Mouse (Mus musculus): ENCODE data around the gene Rpl24. TPM values are rescaled to one million over a fixed set of nuclear protein-coding genes. Genes with fewer than 3 reads are reported as not detected.

Rpl24 gene
- polyA plus RNA-seq, 1 experiment from 2014 or later: 436 TPM

DNA sequence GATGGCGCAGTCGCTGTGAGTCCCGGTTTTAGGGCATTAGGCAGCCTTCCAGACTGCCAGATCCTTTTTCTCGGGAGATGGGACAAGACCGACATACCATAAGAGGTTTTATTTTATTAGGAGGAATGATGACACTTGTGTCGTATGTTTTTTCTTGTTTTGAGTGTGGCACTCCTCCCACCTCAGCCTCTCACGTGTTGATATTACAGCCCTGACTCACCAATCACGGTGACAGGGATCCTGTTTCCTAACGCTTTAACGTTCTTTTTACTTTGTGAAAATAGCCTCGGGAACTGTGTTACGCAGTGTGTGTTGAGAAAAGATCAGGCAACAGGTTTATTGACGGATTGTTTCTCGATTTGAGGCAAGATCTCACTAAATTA, 8.8 kb downstream of the Rpl24 start:
- H3K4me2 ChIP-seq (ENCODE audit: low read length): peak overlapping the region; percentile 68
- ATAC-seq: no peak

GRCm38 (mm10) chr16:55986001-55986400, 19.9 kb downstream of the Rpl24 start:
- no peak overlapping the region for H3K9ac ChIP-seq (ENCODE audit: low read depth, low read length)
- no peaks in the 10 kb centered on the region; the same call in 1 of the 2 replicates for H3K36me3 ChIP-seq (ENCODE audit: control insufficient read depth, insufficient read depth, low read length)
- no peak overlapping the region for H3K4me2 ChIP-seq (ENCODE audit: low read length)
- H3K9me3 ChIP-seq (replicated peaks; ENCODE audit: control insufficient read depth, low read length, poor library complexity, severe bottlenecking): no peaks in the 10 kb centered on the region
- no peaks in the 10 kb centered on the region for H3K27me3 ChIP-seq (ENCODE audit: control insufficient read depth, insufficient read depth, low read depth, low read length)
- H3K27ac ChIP-seq (ENCODE audit: low read length): no peak overlapping the region
- WGBS: 94% methylated on average over 3 of the region's 3 CpGs
- no peak overlapping the region for H3K4me3 ChIP-seq (ENCODE audit: low read depth, low read length)
- no peak for ATAC-seq
- no peaks in the 10 kb centered on the region for H3K4me1 ChIP-seq (ENCODE audit: control insufficient read depth, insufficient read depth, low read length)

More for the DNA sequence above, 8.8 kb downstream of the Rpl24 start:
- peaks cover 15% of the 10 kb centered on the region for H3K36me3 ChIP-seq (ENCODE audit: control insufficient read depth, insufficient read depth, low read length)
- H3K4me3 ChIP-seq (ENCODE audit: low read depth, low read length): peak overlapping the region; percentile 99
- peak overlapping the region; percentile 95 for H3K9ac ChIP-seq (ENCODE audit: low read depth, low read length)
- H3K4me1 ChIP-seq (ENCODE audit: control insufficient read depth, insufficient read depth, low read length): peaks cover 22% of the 10 kb centered on the region
- WGBS: 8% methylated on average over 14 of the region's 14 CpGs
- H3K27me3 ChIP-seq (ENCODE audit: control insufficient read depth, insufficient read depth, low read depth, low read length): no peaks in the 10 kb centered on the region
- no peaks in the 10 kb centered on the region for H3K9me3 ChIP-seq (replicated peaks; ENCODE audit: control insufficient read depth, low read length, poor library complexity, severe bottlenecking)
- peak overlapping the region; percentile 92 for H3K27ac ChIP-seq (ENCODE audit: low read length)

DNA sequence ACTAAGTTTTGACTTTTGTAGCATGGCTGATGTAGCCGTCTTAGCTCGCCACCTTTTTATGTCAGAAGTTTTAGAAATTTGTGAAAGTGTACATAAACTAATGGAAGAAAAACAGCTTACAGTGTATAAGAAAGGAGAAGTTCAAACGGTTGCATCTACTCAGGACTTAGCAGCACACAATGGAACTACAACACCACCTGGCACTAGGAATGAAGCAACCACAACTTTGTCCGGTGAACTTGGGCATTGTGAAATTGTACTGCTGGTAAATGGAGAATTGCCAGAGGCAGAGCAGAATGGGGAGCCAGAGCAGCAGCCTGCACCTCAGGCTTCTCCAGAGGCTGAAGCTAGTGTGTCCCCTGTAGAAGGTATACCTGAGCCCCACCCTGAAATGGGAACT, 24.2 kb downstream of the Rpl24 start:
- ATAC-seq: no peak
- Histone ChIP-seq H3K4me3 (ENCODE audit: low read depth, low read length) (no peak overlapping the region), H3K9me3 (replicated peaks; ENCODE audit: control insufficient read depth, low read length, poor library complexity, severe bottlenecking) (no peaks in the 10 kb centered on the region), H3K9ac (ENCODE audit: low read depth, low read length) (no peak overlapping the region), H3K36me3 (ENCODE audit: control insufficient read depth, insufficient read depth, low read length) (peaks cover 7% of the 10 kb centered on the region), H3K4me2 (ENCODE audit: low read length) (no peak overlapping the region), H3K27me3 (ENCODE audit: control insufficient read depth, insufficient read depth, low read depth, low read length) (no peaks in the 10 kb centered on the region), H3K4me1 (ENCODE audit: control insufficient read depth, insufficient read depth, low read length) (no peaks in the 10 kb centered on the region), H3K27ac (ENCODE audit: low read length) (no peak overlapping the region)
- WGBS: 96% methylated on average over 4 of the region's 4 CpGs

- Histone ChIP-seq H3K4me1 (ENCODE audit: control insufficient read depth, insufficient read depth, low read length) (no peaks in the 10 kb centered on the region), H3K36me3 (ENCODE audit: control insufficient read depth, insufficient read depth, low read length) (peaks cover 15% of the 10 kb centered on the region), H3K27me3 (ENCODE audit: control insufficient read depth, insufficient read depth, low read depth, low read length) (no peaks in the 10 kb centered on the region), H3K9me3 (replicated peaks; ENCODE audit: control insufficient read depth, low read length, poor library complexity, severe bottlenecking) (no peaks in the 10 kb centered on the region), H3K4me3 (ENCODE audit: low read depth, low read length) (no peak overlapping the region), H3K4me2 (ENCODE audit: low read length) (no peak overlapping the region), H3K9ac (ENCODE audit: low read depth, low read length) (no peak overlapping the region), H3K27ac (ENCODE audit: low read length) (no peak overlapping the region)
- ATAC-seq: no peak
- 97% methylated on average over 2 of the region's 2 CpGs for WGBS
Observed at GRCm38 (mm10) chr16:55994235-55994634, 28.2 kb downstream of the Rpl24 start.

- no peaks in the 10 kb centered on the region for H3K27me3 ChIP-seq (ENCODE audit: control insufficient read depth, insufficient read depth, low read depth, low read length)
- no peaks in the 10 kb centered on the region for H3K9me3 ChIP-seq (replicated peaks; ENCODE audit: control insufficient read depth, low read length, poor library complexity, severe bottlenecking)
- no peaks in the 10 kb centered on the region for H3K4me1 ChIP-seq (ENCODE audit: control insufficient read depth, insufficient read depth, low read length)
- peaks cover 25% of the 10 kb centered on the region for H3K36me3 ChIP-seq (ENCODE audit: control insufficient read depth, insufficient read depth, low read length)
- 96% methylated on average over 11 of the region's 11 CpGs for WGBS
- no peak overlapping the region for H3K27ac ChIP-seq (ENCODE audit: low read length)
- no peak overlapping the region for H3K9ac ChIP-seq (ENCODE audit: low read depth, low read length)
- ATAC-seq: no peak
- H3K4me2 ChIP-seq (ENCODE audit: low read length): no peak overlapping the region
- H3K4me3 ChIP-seq (ENCODE audit: low read depth, low read length): no peak overlapping the region
Observed at GRCm38 (mm10) chr16:56006798-56007197, 40.7 kb downstream of the Rpl24 start.

DNA sequence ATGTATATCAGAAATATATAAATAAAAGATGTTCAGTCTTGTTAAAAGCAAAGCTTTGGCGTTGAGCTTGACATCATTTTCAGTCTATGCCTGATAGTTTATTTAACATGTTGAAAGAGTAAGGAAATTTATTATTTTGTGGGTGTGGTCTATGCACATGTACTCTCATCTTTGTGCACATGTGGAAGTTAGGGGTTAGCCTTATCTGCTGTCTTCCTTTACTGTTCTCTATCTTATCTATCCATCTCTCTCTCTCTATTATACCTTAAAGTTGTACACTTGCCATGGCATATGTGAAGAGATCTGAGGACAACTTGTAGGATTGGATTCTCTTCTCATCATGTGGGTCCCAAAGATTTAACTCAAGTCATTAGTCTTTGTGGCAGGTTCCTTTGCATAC, 42.8 kb downstream of the Rpl24 start:
- Histone ChIP-seq H3K36me3 (ENCODE audit: control insufficient read depth, insufficient read depth, low read length) (peaks cover 25% of the 10 kb centered on the region), H3K4me1 (ENCODE audit: control insufficient read depth, insufficient read depth, low read length) (no peaks in the 10 kb centered on the region), H3K4me3 (ENCODE audit: low read depth, low read length) (no peak overlapping the region), H3K27me3 (ENCODE audit: control insufficient read depth, insufficient read depth, low read depth, low read length) (no peaks in the 10 kb centered on the region), H3K4me2 (ENCODE audit: low read length) (no peak overlapping the region), H3K9ac (ENCODE audit: low read depth, low read length) (no peak overlapping the region), H3K27ac (ENCODE audit: low read length) (no peak overlapping the region), H3K9me3 (replicated peaks; ENCODE audit: control insufficient read depth, low read length, poor library complexity, severe bottlenecking) (no peaks in the 10 kb centered on the region)
- no peak for ATAC-seq
- WGBS: 94% methylated on average over 1 of the region's 1 CpGs

GRCm38 (mm10) chr16:56012789-56013743, 47.0 kb downstream of the Rpl24 start:
- Histone ChIP-seq H3K4me1 (ENCODE audit: control insufficient read depth, insufficient read depth, low read length) (no peaks in the 10 kb centered on the region), H3K27ac (ENCODE audit: low read length) (no peak overlapping the region), H3K4me3 (ENCODE audit: low read depth, low read length) (no peak overlapping the region), H3K4me2 (ENCODE audit: low read length) (no peak overlapping the region), H3K27me3 (ENCODE audit: control insufficient read depth, insufficient read depth, low read depth, low read length) (no peaks in the 10 kb centered on the region), H3K36me3 (ENCODE audit: control insufficient read depth, insufficient read depth, low read length) (peaks cover 17% of the 10 kb centered on the region), H3K9me3 (replicated peaks; ENCODE audit: control insufficient read depth, low read length, poor library complexity, severe bottlenecking) (no peaks in the 10 kb centered on the region), H3K9ac (ENCODE audit: low read depth, low read length) (no peak overlapping the region)
- peak; percentile 43; the same call in 1 of the 2 replicates for ATAC-seq
- 92% methylated on average over 10 of the region's 10 CpGs for WGBS

- WGBS: 84% methylated on average over 7 of the region's 7 CpGs
- Histone ChIP-seq H3K9me3 (replicated peaks; ENCODE audit: control insufficient read depth, low read length, poor library complexity, severe bottlenecking) (no peaks in the 10 kb centered on the region), H3K4me3 (ENCODE audit: low read depth, low read length) (no peak overlapping the region), H3K4me2 (ENCODE audit: low read length) (no peak overlapping the region), H3K27me3 (ENCODE audit: control insufficient read depth, insufficient read depth, low read depth, low read length) (no peaks in the 10 kb centered on the region), H3K9ac (ENCODE audit: low read depth, low read length) (no peak overlapping the region), H3K4me1 (ENCODE audit: control insufficient read depth, insufficient read depth, low read length) (no peaks in the 10 kb centered on the region), H3K27ac (ENCODE audit: low read length) (no peak overlapping the region), H3K36me3 (ENCODE audit: control insufficient read depth, insufficient read depth, low read length) (peaks cover 16% of the 10 kb centered on the region)
- no peak for ATAC-seq
Observed at GRCm38 (mm10) chr16:56014076-56014475, 48.0 kb downstream of the Rpl24 start.

- Histone ChIP-seq H3K9ac (ENCODE audit: low read depth, low read length) (no peak overlapping the region), H3K27ac (ENCODE audit: low read length) (no peak overlapping the region), H3K4me1 (ENCODE audit: control insufficient read depth, insufficient read depth, low read length) (peaks cover 2% of the 10 kb centered on the region; the same call in 1 of the 2 replicates), H3K9me3 (replicated peaks; ENCODE audit: control insufficient read depth, low read length, poor library complexity, severe bottlenecking) (no peaks in the 10 kb centered on the region), H3K4me3 (ENCODE audit: low read depth, low read length) (no peak overlapping the region), H3K36me3 (ENCODE audit: control insufficient read depth, insufficient read depth, low read length) (peaks cover 20% of the 10 kb centered on the region), H3K27me3 (ENCODE audit: control insufficient read depth, insufficient read depth, low read depth, low read length) (no peaks in the 10 kb centered on the region), H3K4me2 (ENCODE audit: low read length) (no peak overlapping the region)
- ATAC-seq: no peak
- 97% methylated on average over 7 of the region's 7 CpGs for WGBS
Observed at GRCm38 (mm10) chr16:56019660-56020059, 53.6 kb downstream of the Rpl24 start.
